Mouse (Mus musculus): ENCODE results near the gene Tubb3.
"Not testable (repeated sequence)": the region's sequence is repeated elsewhere in the genome, so short reads cannot be mapped to it uniquely, and the experiment has no call there.

Tubb3 gene

GRCm38 (mm10) chr8:123432381-123432780, 21.2 kb downstream of the Tubb3 start:
- DNase-seq (ENCODE audit: low spot score) = no peak

- DNase-seq (ENCODE audit: low spot score) = not testable (repeated sequence)
These were observed 22.2 kb downstream of the Tubb3 start for GRCm38 (mm10) chr8:123433241-123433974.

GRCm38 (mm10) chr8:123441788-123442187, 30.6 kb downstream of the Tubb3 start:
- no peak for DNase-seq (ENCODE audit: low spot score)

GRCm38 (mm10) chr8:123442351-123442750, 31.1 kb downstream of the Tubb3 start:
- DNase-seq (ENCODE audit: low spot score) = no peak

GRCm38 (mm10) chr8:123442871-123443575, 31.8 kb downstream of the Tubb3 start:
- peak; percentile 88 for DNase-seq (ENCODE audit: low spot score)

- no peak for DNase-seq (ENCODE audit: low spot score)
These were observed 32.3 kb downstream of the Tubb3 start for GRCm38 (mm10) chr8:123443576-123443921.

- no peak for DNase-seq (ENCODE audit: low spot score)
These were observed 32.9 kb downstream of the Tubb3 start for GRCm38 (mm10) chr8:123444131-123444530.

- DNase-seq (ENCODE audit: low spot score) = no peak
These were observed 34.8 kb downstream of the Tubb3 start for GRCm38 (mm10) chr8:123445981-123446380.

GRCm38 (mm10) chr8:123446799-123447198, 35.6 kb downstream of the Tubb3 start:
- no peak for DNase-seq (ENCODE audit: low spot score)

- DNase-seq (ENCODE audit: low spot score) = no peak
These were observed 39.6 kb downstream of the Tubb3 start for GRCm38 (mm10) chr8:123450783-123451182.

GRCm38 (mm10) chr8:123451747-123452146, 40.5 kb downstream of the Tubb3 start:
- not testable (repeated sequence) for DNase-seq (ENCODE audit: low spot score)

- DNase-seq (ENCODE audit: low spot score) = no peak
These were observed 40.9 kb downstream of the Tubb3 start for GRCm38 (mm10) chr8:123452149-123452548.

- DNase-seq (ENCODE audit: low spot score) = no peak
These were observed 42.1 kb downstream of the Tubb3 start for GRCm38 (mm10) chr8:123453291-123453690.

GRCm38 (mm10) chr8:123453951-123454350, 42.7 kb downstream of the Tubb3 start:
- no peak for DNase-seq (ENCODE audit: low spot score)

GRCm38 (mm10) chr8:123454559-123454958, 43.3 kb downstream of the Tubb3 start:
- no peak for DNase-seq (ENCODE audit: low spot score)

- no peak for DNase-seq (ENCODE audit: low spot score)
These were observed 52.4 kb downstream of the Tubb3 start for GRCm38 (mm10) chr8:123463651-123464050.

- DNase-seq (ENCODE audit: low spot score) = no peak
These were observed 56.3 kb downstream of the Tubb3 start for GRCm38 (mm10) chr8:123467476-123467875.

Measured in left cerebral cortex, adult 11 months (tissue).